Mouse (Mus musculus) layer of hippocampus, postnatal 25 days (tissue): ENCODE data around the gene Trp53i13. TPM values are rescaled to one million over a fixed set of nuclear protein-coding genes. Genes with fewer than 3 reads are reported as not detected.

Experiments
- DNase-seq, 2 experiments: peaks; one replicate each; pipeline ENCODE4 v3.0.0; 2022; ENCODE audit warnings: mixed read lengths in 2 of 2, low spot score in 1 of 2; ENCODE audit errors: extremely low spot score in 1 of 2
- total RNA-seq, 2 experiments: library from RNA; stranded (reverse); gene quantifications; 2 replicates each; pipeline ENCODE4 v1.2.3; 2021

Trp53i13 gene
- total RNA-seq, 2 experiments from 2014 or later = 4.9 to 6.2 TPM

- peak; percentile 77 to 80 for DNase-seq
Measured at GRCm38 (mm10) chr11:77492911-77493332, 22.9 kb downstream of the Trp53i13 start.

DNA sequence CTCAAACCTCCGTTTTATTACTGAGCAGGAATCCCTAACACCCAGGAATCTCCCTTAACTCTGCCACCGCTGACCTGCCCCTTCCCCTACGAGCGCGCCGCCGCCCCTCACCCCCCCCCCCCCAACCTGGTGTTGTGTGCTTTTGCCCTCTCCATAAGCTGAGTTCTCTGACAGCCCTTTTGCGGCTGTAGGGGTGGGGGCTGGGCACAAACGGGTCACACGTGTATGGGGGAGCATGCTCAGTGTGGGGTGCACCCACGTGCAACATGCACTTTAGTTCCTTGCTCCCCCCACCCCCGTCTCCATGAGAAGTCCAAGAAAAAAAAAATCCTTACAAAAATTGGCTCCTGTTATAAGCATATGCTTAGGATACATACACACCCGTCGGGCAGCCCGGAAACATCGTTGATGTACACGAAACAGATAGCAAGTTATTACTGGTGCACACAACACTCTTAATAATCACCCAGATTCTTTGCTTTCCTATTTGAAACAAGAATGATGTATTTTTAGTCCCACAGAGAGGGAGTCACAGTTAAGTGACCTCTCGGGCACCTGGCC lies 23.4 kb downstream of the Trp53i13 start:
- DNase-seq = peak in 1 of 2 experiments; percentile 51

DNA sequence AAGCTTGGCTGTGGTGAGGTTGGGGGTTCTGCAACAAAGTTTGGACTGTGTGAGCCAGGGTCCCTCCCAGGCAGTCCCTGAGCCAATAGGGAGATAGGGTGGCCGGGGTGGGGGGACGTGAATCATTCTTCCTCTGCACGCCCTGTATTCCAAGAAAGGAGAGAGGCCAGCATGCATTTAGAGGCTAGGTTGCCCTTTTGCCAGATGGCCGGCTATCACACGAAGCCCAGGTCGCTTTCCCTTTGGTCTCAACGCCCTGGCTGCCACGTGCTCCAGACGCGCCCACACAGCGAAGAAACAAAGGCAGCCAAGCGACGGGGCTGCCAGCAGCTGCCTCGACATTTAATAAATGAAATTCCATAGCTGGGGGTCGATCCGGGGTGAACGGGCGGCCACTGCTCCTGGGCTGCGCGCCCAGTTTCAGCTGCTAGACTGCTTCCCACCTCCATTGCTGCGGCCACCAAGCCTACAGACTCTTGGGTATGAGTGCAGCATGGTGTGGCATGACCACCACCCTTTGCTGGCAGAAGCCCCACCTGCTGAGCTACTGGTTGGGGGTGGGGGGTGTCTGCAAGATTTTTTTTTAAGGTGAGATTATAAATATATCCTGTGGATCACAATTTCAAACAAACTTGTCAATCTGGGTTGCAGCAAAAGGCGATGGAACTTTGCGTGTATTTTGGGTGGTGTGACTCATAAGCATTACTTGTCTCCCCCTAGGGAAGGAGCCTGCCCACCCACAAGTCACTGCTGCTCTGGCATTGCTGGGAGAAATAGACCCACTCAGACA lies 24.1 kb downstream of the Trp53i13 start:
- no peak for DNase-seq

- DNase-seq = peak; percentile 92 to 98
Measured at GRCm38 (mm10) chr11:77491123-77491501, 24.7 kb downstream of the Trp53i13 start.

DNA sequence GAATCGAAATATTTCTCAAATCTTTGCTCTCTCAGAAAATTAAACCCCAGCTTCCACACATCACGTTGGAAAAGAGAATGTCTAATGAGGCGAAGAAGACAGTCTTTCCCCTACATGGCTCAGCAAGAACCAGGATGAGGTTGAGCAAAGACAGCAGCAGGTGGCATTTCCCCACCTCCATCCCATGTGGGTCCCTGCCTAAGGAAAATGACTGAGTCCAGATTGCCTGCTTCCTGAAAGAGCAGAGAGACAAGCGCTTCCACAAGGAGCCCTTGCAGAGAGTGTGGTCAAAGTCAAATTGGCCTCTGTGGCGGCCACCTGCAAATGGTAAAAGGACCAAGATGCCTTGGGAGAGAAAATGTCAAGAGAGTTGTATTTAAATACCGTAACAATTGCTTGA lies 25.3 kb downstream of the Trp53i13 start:
- DNase-seq = no peak

GRCm38 (mm10) chr11:77489591-77490235 lies 26.1 kb downstream of the Trp53i13 start, which contains the start of gene Ankrd13b:
Gene Ankrd13b, minus strand, starts transcription at chr11:77489678.
- DNase-seq = peak; percentile 62 to 75

DNA sequence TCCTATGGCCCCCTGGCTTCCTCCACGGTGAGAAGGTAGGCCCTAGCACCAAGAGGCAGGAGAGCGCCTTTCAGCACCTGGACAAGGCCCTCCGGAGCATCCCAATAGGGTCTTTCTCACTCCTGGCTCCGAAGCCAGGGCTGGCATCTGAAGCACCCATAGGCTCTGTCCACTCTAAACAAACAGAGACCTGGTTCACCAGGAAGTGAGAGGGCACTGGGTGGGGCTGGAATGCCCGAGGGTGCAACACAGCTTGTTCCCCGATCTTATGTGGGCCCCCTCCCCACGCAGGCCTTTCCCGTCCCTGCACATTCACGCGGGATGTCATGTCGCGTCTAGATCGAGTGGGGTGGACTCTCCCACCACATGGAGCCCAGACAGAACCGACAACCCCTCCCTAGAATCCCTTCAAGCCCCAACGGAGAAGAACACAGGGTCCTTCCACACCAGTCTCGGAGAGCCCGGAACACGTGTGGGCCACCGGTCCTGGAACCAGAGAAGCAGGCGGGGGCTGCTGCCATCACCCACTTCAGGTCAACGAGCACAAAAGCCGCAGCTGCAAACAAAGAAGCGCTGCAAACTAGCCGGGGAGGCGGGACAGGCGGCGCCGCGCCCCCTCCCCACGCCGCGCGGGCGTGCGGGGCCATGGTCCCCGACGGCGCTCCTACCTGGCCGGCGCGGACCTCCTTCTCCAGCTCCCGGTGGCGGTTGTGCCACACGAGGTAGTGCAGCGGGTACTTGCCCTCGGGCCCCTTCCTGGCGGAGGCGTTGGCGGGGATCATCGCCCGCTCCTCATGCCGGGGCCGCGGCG lies 26.8 kb downstream of the Trp53i13 start:
- no peak for DNase-seq

GRCm38 (mm10) chr11:77486798-77487197 lies 29.0 kb downstream of the Trp53i13 start:
- no peak for DNase-seq

DNA sequence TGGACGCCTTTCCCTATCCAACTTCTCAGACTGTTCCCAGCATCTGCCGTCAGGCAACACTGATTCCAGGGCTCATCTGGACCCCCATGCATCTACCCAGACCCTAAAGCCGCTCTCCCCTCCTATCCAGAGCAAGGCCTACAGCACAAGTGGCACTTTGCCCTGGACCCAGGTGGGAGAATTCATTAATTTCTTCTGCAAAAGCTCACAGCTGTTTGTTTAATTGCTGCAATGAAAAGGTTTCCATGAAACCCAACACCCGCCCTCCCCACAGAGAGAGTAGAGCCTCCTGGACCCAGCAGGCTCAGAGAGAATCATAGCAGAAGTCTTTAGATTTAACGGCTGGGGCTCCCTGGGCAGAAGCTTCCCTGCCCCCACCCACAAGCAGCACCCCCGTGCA lies 30.6 kb downstream of the Trp53i13 start:
- DNase-seq = no peak

- DNase-seq = no peak
Measured at GRCm38 (mm10) chr11:77483510-77484255, 32.1 kb downstream of the Trp53i13 start.

DNA sequence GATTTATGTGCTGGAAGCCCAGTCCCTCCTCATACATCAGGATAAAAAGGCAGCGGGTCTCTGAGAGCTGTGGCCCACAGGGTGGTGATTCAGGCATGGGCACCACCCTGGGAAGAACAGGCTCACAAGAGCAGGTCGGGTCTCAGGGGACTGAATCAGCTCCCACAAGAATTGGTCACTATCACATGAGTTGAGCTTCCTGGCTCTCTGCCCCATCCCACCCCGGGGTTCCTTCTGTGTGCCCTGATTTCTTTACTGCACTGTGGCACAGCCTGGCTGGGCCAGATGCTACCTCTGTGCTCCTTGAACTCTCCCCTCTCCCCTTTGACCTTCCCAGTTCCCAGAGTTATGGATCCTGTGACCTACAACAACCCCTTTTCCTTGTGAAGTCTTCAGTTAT lies 32.7 kb downstream of the Trp53i13 start:
- DNase-seq = no peak

- no peak for DNase-seq
Measured at GRCm38 (mm10) chr11:77476895-77477294, 38.9 kb downstream of the Trp53i13 start.

DNA sequence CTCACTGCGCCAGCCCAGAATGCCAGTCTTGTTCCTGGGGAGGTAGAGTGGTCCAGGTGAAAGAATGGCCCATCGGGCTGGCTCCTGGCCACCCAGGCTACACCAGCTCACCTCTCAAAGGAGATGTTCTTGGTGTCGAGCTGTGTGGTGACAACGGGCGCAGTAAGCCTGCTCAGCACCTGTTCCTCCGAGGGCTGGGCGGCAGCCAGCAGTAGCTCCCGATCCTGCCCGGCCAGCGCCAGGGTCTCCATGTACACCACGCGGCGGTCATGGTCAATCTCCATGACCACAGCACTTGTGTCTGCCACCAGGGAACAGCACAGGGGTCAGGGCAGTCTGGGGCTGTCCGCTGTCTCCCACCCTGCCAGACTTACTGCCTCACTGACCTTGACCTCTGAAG lies 39.6 kb downstream of the Trp53i13 start:
- DNase-seq = no peak

- DNase-seq = no peak
Measured at GRCm38 (mm10) chr11:77472775-77473174, 43.0 kb downstream of the Trp53i13 start.

GRCm38 (mm10) chr11:77471407-77471806 lies 44.4 kb downstream of the Trp53i13 start:
- no peak for DNase-seq

GRCm38 (mm10) chr11:77468397-77468796 lies 47.4 kb downstream of the Trp53i13 start:
- no peak for DNase-seq

DNA sequence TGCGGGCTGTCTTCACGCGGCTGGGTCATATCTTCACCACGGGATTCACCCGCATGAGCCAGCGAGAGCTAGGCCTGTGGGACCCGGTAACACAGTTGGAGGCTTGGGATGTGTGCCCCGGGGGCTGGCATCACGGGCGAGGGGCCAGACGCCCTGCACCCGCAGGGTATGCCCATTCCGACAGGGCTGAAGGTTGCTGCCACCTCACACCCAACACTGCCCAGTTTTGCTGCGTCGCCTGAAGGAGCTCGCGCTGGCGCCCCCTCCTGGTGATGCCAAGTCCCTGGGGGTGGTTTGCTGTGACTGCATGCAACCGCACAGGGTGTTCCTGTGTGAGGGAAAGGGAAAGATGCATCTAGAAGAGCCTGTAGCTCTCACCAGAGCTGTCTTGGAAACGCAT lies 48.0 kb downstream of the Trp53i13 start:
- peak; percentile 70 to 90 for DNase-seq

- peak; percentile 50 to 71 for DNase-seq
Measured at GRCm38 (mm10) chr11:77467157-77467556, 48.6 kb downstream of the Trp53i13 start.

- no peak for DNase-seq
Measured at GRCm38 (mm10) chr11:77466544-77466943, 49.2 kb downstream of the Trp53i13 start.

GRCm38 (mm10) chr11:77465111-77465510 lies 50.7 kb downstream of the Trp53i13 start:
- no peak for DNase-seq
